Mouse (Mus musculus) ES-Bruce4 (cell line): Measurements from ENCODE around the gene Kcnq1.

Experiments
- CTCF ChIP-seq: IDR thresholded peaks from one replicate; pipeline ENCODE4 v1.8.1; 2011; ENCODE audit warnings: low read depth, low read length
- EP300 ChIP-seq: IDR thresholded peaks from 2 replicates; pipeline ENCODE4 v1.6.1; 2011; ENCODE audit warnings: low read depth, low read length; ENCODE audit not compliant: insufficient read depth
- POLR2A ChIP-seq: IDR thresholded peaks from one replicate; pipeline ENCODE4 v1.8.1; 2011; ENCODE audit warnings: low read length; ENCODE audit not compliant: insufficient read depth

DNA sequence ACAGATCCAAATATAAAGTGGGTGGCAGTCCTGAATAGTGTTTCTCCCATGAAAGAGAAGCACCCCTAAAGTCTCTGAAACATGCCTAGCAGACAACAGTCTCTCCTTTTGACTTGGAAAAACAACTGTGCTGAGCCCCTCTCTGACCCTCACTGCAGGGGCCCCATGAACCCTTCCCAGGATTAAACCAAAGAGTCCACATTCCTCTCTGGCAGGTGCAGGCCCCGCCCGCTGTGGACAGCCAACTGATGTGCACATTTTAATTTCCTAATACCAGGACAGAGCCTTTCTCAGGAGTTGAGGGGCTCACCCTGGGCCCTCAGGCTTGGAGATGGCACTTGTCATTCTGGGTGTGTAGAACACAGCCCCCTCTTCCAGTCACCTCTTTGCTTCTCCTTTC is 148.7 kb downstream of the Kcnq1 start:
- TF ChIP-seq CTCF: no peak
- TF ChIP-seq EP300: no peak
- no peak for TF ChIP-seq POLR2A
